Mouse (Mus musculus): Measurements from ENCODE around the gene Cdip1. TPM values are rescaled to one million over a fixed set of nuclear protein-coding genes. Genes with fewer than 3 reads are reported as not detected.

Cdip1 gene
- polyA plus RNA-seq, 1 experiment from 2014 or later = 137 TPM

DNA sequence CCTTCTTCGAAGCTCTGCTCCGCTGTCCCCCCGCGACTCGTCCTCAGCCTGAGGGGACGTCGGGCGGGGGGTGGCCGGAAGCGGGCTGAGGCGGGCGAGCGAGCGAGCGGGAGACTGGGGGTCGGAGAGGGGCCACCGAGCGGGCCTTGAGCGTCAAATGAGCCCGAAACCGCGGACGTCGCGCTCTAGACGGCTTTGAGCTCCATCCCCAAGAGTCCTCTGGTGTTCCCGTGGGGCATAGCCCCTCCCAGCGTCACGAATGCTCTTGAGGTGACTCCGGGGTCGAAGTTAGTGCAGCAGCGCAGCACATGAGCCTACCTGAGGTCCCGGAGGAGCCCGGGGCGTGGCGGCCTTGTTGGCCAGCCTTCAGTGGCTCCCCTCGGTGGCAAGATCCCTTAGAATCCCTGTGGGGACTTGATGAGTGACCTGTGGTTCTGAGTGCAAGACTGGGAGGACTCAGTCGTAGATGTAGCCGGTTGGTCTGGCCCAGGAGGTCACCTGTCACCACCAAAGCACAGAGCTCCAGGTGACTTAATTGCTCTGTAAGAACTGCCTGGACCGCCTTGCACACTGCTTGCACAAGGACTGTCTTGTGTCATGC, 63.5 kb downstream of the Cdip1 start:
- 1% methylated on average over 40 of the region's 40 CpGs for WGBS
- peak; percentile 84; the same call in 1 of the 2 replicates for ATAC-seq
- peaks cover 10% of the 10 kb centered on the region for H3K4me1 ChIP-seq (ENCODE audit: control insufficient read depth, insufficient read depth, low read depth, low read length)
- no peaks in the 10 kb centered on the region for H3K36me3 ChIP-seq (ENCODE audit: control insufficient read depth, insufficient read depth, low read length)
- peak overlapping the region; percentile 80 for H3K4me2 ChIP-seq (ENCODE audit: low read length)
- H3K27me3 ChIP-seq (replicated peaks; ENCODE audit: control insufficient read depth, insufficient read depth, low read length) = no peaks in the 10 kb centered on the region
- H3K9me3 ChIP-seq (ENCODE audit: control insufficient read depth, low read length) = no peaks in the 10 kb centered on the region
- peak overlapping the region; percentile 85 for H3K9ac ChIP-seq (ENCODE audit: low read depth, low read length)
- H3K27ac ChIP-seq (ENCODE audit: low read depth, low read length) = peak overlapping the region; percentile 81
- peak overlapping the region; percentile 75 for H3K4me3 ChIP-seq (ENCODE audit: low read length)

- peak within 1 kb of the TSS; percentile 85 for H3K9ac ChIP-seq (ENCODE audit: low read depth, low read length)
- H3K36me3 ChIP-seq (ENCODE audit: control insufficient read depth, insufficient read depth, low read length) = no peaks in the 10 kb centered on the region
- WGBS = 7% methylated on average over 35 of the region's 35 CpGs
- peak within 1 kb of the TSS; percentile 80 for H3K4me2 ChIP-seq (ENCODE audit: low read length)
- peak within 1 kb of the TSS; percentile 81 for H3K27ac ChIP-seq (ENCODE audit: low read depth, low read length)
- ATAC-seq = peak; percentile 95
- no peaks in the 10 kb centered on the region for H3K27me3 ChIP-seq (replicated peaks; ENCODE audit: control insufficient read depth, insufficient read depth, low read length)
- no peaks in the 10 kb centered on the region for H3K9me3 ChIP-seq (ENCODE audit: control insufficient read depth, low read length)
- peaks cover 10% of the 10 kb centered on the region for H3K4me1 ChIP-seq (ENCODE audit: control insufficient read depth, insufficient read depth, low read depth, low read length)
- peak within 1 kb of the TSS; percentile 75 for H3K4me3 ChIP-seq (ENCODE audit: low read length)
These were observed 64.1 kb downstream of the Cdip1 start, which contains the start of gene Hmox2 for GRCm38 (mm10) chr16:4725780-4726527. Gene Hmox2 (plus strand): TSS chr16:4726361.

GRCm38 (mm10) chr16:4725266-4725665, 64.8 kb downstream of the Cdip1 start:
- ATAC-seq = no peak
- H3K27ac ChIP-seq (ENCODE audit: low read depth, low read length) = no peak overlapping the region
- WGBS = 79% methylated on average over 4 of the region's 4 CpGs

DNA sequence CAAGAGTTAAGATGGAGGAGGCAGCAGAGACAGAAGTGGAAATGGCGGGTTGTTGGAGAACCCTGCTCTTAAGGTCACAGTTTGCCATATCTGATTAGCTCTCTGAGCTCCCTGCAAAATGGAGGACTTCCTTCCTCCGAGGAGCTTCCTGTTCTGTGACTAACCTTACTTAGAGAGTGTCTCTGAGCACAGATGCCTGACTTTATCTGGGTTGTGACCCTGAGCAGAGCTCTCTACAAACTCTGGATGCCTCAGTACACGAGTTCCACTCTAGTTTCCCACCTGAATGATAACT, 67.2 kb downstream of the Cdip1 start:
- no peak overlapping the region for H3K4me2 ChIP-seq (ENCODE audit: low read length)
- no peaks in the 10 kb centered on the region for H3K36me3 ChIP-seq (ENCODE audit: control insufficient read depth, insufficient read depth, low read length)
- 68% methylated on average over 3 of the region's 3 CpGs for whole genome bisulfite sequencing
- no peak overlapping the region for H3K4me3 ChIP-seq (ENCODE audit: low read length)
- H3K27ac ChIP-seq (ENCODE audit: low read depth, low read length) = no peak overlapping the region
- no peak overlapping the region for H3K9ac ChIP-seq (ENCODE audit: low read depth, low read length)
- H3K9me3 ChIP-seq (ENCODE audit: control insufficient read depth, low read length) = no peaks in the 10 kb centered on the region
- peaks cover 10% of the 10 kb centered on the region for H3K4me1 ChIP-seq (ENCODE audit: control insufficient read depth, insufficient read depth, low read depth, low read length)
- no peak for ATAC-seq
- H3K27me3 ChIP-seq (replicated peaks; ENCODE audit: control insufficient read depth, insufficient read depth, low read length) = no peaks in the 10 kb centered on the region

More at GRCm38 (mm10) chr16:4725266-4725665, 64.8 kb downstream of the Cdip1 start:
- no peaks in the 10 kb centered on the region for H3K27me3 ChIP-seq (replicated peaks; ENCODE audit: control insufficient read depth, insufficient read depth, low read length)
- no peak overlapping the region for H3K4me2 ChIP-seq (ENCODE audit: low read length)
- H3K9ac ChIP-seq (ENCODE audit: low read depth, low read length) = no peak overlapping the region
- peaks cover 10% of the 10 kb centered on the region for H3K4me1 ChIP-seq (ENCODE audit: control insufficient read depth, insufficient read depth, low read depth, low read length)
- no peaks in the 10 kb centered on the region for H3K9me3 ChIP-seq (ENCODE audit: control insufficient read depth, low read length)
- no peak overlapping the region for H3K4me3 ChIP-seq (ENCODE audit: low read length)
- no peaks in the 10 kb centered on the region for H3K36me3 ChIP-seq (ENCODE audit: control insufficient read depth, insufficient read depth, low read length)

GRCm38 (mm10) chr16:4722128-4722914, 67.8 kb downstream of the Cdip1 start:
- no peak overlapping the region for H3K4me3 ChIP-seq (ENCODE audit: low read length)
- no peaks in the 10 kb centered on the region for H3K9me3 ChIP-seq (ENCODE audit: control insufficient read depth, low read length)
- H3K27ac ChIP-seq (ENCODE audit: low read depth, low read length) = no peak overlapping the region
- no peaks in the 10 kb centered on the region for H3K27me3 ChIP-seq (replicated peaks; ENCODE audit: control insufficient read depth, insufficient read depth, low read length)
- no peak for ATAC-seq
- no peak overlapping the region for H3K4me2 ChIP-seq (ENCODE audit: low read length)
- H3K4me1 ChIP-seq (ENCODE audit: control insufficient read depth, insufficient read depth, low read depth, low read length) = peaks cover 8% of the 10 kb centered on the region; the same call in 1 of the 2 replicates
- H3K9ac ChIP-seq (ENCODE audit: low read depth, low read length) = no peak overlapping the region
- no peaks in the 10 kb centered on the region for H3K36me3 ChIP-seq (ENCODE audit: control insufficient read depth, insufficient read depth, low read length)
- WGBS = 84% methylated on average over 7 of the region's 7 CpGs

DNA sequence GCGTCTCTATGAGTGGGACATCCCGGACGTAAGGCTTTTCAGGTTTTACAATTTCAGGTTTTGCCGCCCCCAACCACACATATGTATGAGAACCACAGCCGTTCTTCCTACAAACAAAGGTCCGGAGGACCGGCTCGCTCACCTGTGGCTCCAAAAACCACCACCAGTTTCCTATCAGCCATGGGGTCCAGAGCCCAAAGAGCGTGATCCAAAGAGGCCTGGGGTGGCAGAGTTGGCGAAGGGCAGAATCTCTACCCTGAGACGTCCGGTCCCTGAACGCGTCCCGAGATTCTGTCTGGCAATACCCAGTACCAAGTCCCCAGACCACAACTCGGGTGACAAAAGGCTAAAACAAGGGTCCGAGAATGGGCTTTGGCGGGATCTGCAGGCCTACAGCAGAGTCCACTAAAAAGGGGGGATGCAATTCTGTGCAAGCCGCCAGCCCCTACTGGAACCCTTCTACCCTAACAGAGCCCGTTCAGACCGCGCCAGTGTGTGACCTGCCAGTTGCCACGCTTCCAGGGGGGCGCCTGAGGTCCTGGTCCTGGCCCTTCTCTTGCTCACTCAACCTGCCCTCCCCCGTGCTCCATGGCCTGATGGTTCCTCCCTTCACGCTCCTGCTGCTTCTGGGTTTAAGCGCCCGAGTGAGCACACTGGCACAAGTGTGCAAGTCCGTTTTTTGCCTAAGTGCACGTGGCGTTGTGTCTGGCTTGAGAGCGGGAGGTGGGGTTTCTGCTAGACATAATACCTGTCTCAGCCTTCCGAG, 71.2 kb downstream of the Cdip1 start, which contains the start of gene Nmral1:
Gene Nmral1, minus strand, starts transcription at position 604 of the 766 bp plus-strand sequence.
- Histone ChIP-seq H3K4me2 (ENCODE audit: low read length) (peak within 1 kb of the TSS; percentile 58), H3K9me3 (ENCODE audit: control insufficient read depth, low read length) (no peaks in the 10 kb centered on the region), H3K4me3 (ENCODE audit: low read length) (peak within 1 kb of the TSS; percentile 61), H3K4me1 (ENCODE audit: control insufficient read depth, insufficient read depth, low read depth, low read length) (peaks cover 2% of the 10 kb centered on the region; the same call in 1 of the 2 replicates), H3K27me3 (replicated peaks; ENCODE audit: control insufficient read depth, insufficient read depth, low read length) (no peaks in the 10 kb centered on the region), H3K9ac (ENCODE audit: low read depth, low read length) (peak within 1 kb of the TSS; percentile 72), H3K27ac (ENCODE audit: low read depth, low read length) (peak within 1 kb of the TSS; percentile 69), H3K36me3 (ENCODE audit: control insufficient read depth, insufficient read depth, low read length) (0 out of 2 replicates have a peak, but pooled peaks cover 3% of the 10 kb centered on the region)
- ATAC-seq = peak; percentile 88
- 10% methylated on average over 33 of the region's 33 CpGs for WGBS

GRCm38 (mm10) chr16:4717866-4718265, 72.2 kb downstream of the Cdip1 start:
- peak overlapping the region; percentile 61 for H3K4me3 ChIP-seq (ENCODE audit: low read length)
- H3K27ac ChIP-seq (ENCODE audit: low read depth, low read length) = no peak overlapping the region
- 70% methylated on average over 3 of the region's 3 CpGs for WGBS
- peaks cover 2% of the 10 kb centered on the region; the same call in 1 of the 2 replicates for H3K4me1 ChIP-seq (ENCODE audit: control insufficient read depth, insufficient read depth, low read depth, low read length)
- no peaks in the 10 kb centered on the region for H3K9me3 ChIP-seq (ENCODE audit: control insufficient read depth, low read length)
- no peak for ATAC-seq
- H3K4me2 ChIP-seq (ENCODE audit: low read length) = peak overlapping the region; percentile 58
- 0 out of 2 replicates have a peak, but pooled peaks cover 3% of the 10 kb centered on the region for H3K36me3 ChIP-seq (ENCODE audit: control insufficient read depth, insufficient read depth, low read length)
- H3K9ac ChIP-seq (ENCODE audit: low read depth, low read length) = no peak overlapping the region
- H3K27me3 ChIP-seq (replicated peaks; ENCODE audit: control insufficient read depth, insufficient read depth, low read length) = no peaks in the 10 kb centered on the region

GRCm38 (mm10) chr16:4713861-4714710, 76.0 kb downstream of the Cdip1 start:
- Histone ChIP-seq H3K27ac (ENCODE audit: low read depth, low read length) (no peak overlapping the region), H3K4me1 (ENCODE audit: control insufficient read depth, insufficient read depth, low read depth, low read length) (peaks cover 2% of the 10 kb centered on the region; the same call in 1 of the 2 replicates), H3K4me2 (ENCODE audit: low read length) (no peak overlapping the region), H3K36me3 (ENCODE audit: control insufficient read depth, insufficient read depth, low read length) (peaks cover 8% of the 10 kb centered on the region), H3K9me3 (ENCODE audit: control insufficient read depth, low read length) (no peaks in the 10 kb centered on the region), H3K9ac (ENCODE audit: low read depth, low read length) (no peak overlapping the region), H3K4me3 (ENCODE audit: low read length) (no peak overlapping the region), H3K27me3 (replicated peaks; ENCODE audit: control insufficient read depth, insufficient read depth, low read length) (no peaks in the 10 kb centered on the region)
- ATAC-seq = no peak
- 92% methylated on average over 17 of the region's 17 CpGs for whole genome bisulfite sequencing

Measured in hindbrain, embryonic 16.5 days (tissue).